Mouse (Mus musculus): ENCODE measurements around the gene Ankrd11. TPM values are rescaled to one million over a fixed set of nuclear protein-coding genes. Genes with fewer than 3 reads are reported as not detected.
A peak's percentile ranks its signal among the peaks of the same experiment; 100 is the strongest.

Gene Ankrd11
- polyA plus RNA-seq, 1 experiment: 56.4 TPM

- Histone ChIP-seq H3K36me3 (ENCODE audit: control insufficient read depth, insufficient read depth) (peaks cover 4% of the 10 kb centered on the region), H3K4me3 (no peak overlapping the region), H3K27me3 (ENCODE audit: control insufficient read depth, insufficient read depth, insufficient read length) (no peaks in the 10 kb centered on the region), H3ac (ENCODE audit: control insufficient read depth, insufficient read length) (no peak overlapping the region), H3K4me2 (ENCODE audit: low read depth) (peak overlapping the region; percentile 58), H3K79me2 (ENCODE audit: control insufficient read depth, insufficient read depth) (peaks cover 100% of the 10 kb centered on the region)
- no peak for TF ChIP-seq CEBPB (IDR thresholded peaks at IDR 0.05; ENCODE audit: insufficient read depth, poor library complexity, severe bottlenecking)
- TF ChIP-seq MAX (IDR thresholded peaks at IDR 0.05; ENCODE audit: low read depth): no peak
- no peak for TF ChIP-seq POLR2AphosphoS2 (IDR thresholded peaks at IDR 0.05; ENCODE audit: insufficient read length, low read depth)
- TF ChIP-seq USF1 (IDR thresholded peaks at IDR 0.05; ENCODE audit: low read depth): no peak
- no peak for TF ChIP-seq MYOG (IDR thresholded peaks at IDR 0.05; ENCODE audit: control insufficient read depth in 1 of 3, insufficient read depth in 1 of 3, insufficient read length in 2 of 3, low read depth in 2 of 3)
- TF ChIP-seq E2F4 (IDR thresholded peaks at IDR 0.05; ENCODE audit: insufficient read depth): no peak
- no peak for TF ChIP-seq MYOD1 (IDR thresholded peaks at IDR 0.05; ENCODE audit: control insufficient read depth in 1 of 3, insufficient read length in 2 of 3, low read depth in 2 of 3)
- TF ChIP-seq REST (IDR thresholded peaks at IDR 0.05; ENCODE audit: insufficient read depth, insufficient read length): no peak
- no peak for TF ChIP-seq TCF12 (IDR thresholded peaks at IDR 0.05; ENCODE audit: insufficient read depth, poor library complexity, severe bottlenecking)
- TF ChIP-seq TCF3 (IDR thresholded peaks at IDR 0.05; ENCODE audit: insufficient read length, low read depth): no peak
- no peak for TF ChIP-seq POLR2A (IDR thresholded peaks at IDR 0.05; ENCODE audit: insufficient read length, low read depth)
- TF ChIP-seq SRF (IDR thresholded peaks at IDR 0.05; ENCODE audit: control insufficient read depth, insufficient read length, low read depth): no peak
Measured at GRCm38 (mm10) chr8:123005805-123006204, 36.3 kb downstream of the Ankrd11 start.

- Histone ChIP-seq H3K4me3 (no peak overlapping the region), H3K27me3 (ENCODE audit: control insufficient read depth, insufficient read depth, insufficient read length) (no peaks in the 10 kb centered on the region), H3K79me2 (ENCODE audit: control insufficient read depth, insufficient read depth) (peaks cover 100% of the 10 kb centered on the region), H3K36me3 (ENCODE audit: control insufficient read depth, insufficient read depth) (peaks cover 4% of the 10 kb centered on the region), H3ac (ENCODE audit: control insufficient read depth, insufficient read length) (no peak overlapping the region), H3K4me2 (ENCODE audit: low read depth) (peak overlapping the region; percentile 58)
- no peak for TF ChIP-seq MAX (IDR thresholded peaks at IDR 0.05; ENCODE audit: low read depth)
- TF ChIP-seq TCF12 (IDR thresholded peaks at IDR 0.05; ENCODE audit: insufficient read depth, poor library complexity, severe bottlenecking): no peak
- no peak for TF ChIP-seq REST (IDR thresholded peaks at IDR 0.05; ENCODE audit: insufficient read depth, insufficient read length)
- TF ChIP-seq CEBPB (IDR thresholded peaks at IDR 0.05; ENCODE audit: insufficient read depth, poor library complexity, severe bottlenecking): no peak
- TF ChIP-seq POLR2AphosphoS2 (IDR thresholded peaks at IDR 0.05; ENCODE audit: insufficient read length, low read depth): no peak
- TF ChIP-seq SRF (IDR thresholded peaks at IDR 0.05; ENCODE audit: control insufficient read depth, insufficient read length, low read depth): no peak
- TF ChIP-seq MYOD1 (IDR thresholded peaks at IDR 0.05; ENCODE audit: control insufficient read depth in 1 of 3, insufficient read length in 2 of 3, low read depth in 2 of 3): no peak
Measured at GRCm38 (mm10) chr8:123005328-123005727, 36.7 kb downstream of the Ankrd11 start.

DNA sequence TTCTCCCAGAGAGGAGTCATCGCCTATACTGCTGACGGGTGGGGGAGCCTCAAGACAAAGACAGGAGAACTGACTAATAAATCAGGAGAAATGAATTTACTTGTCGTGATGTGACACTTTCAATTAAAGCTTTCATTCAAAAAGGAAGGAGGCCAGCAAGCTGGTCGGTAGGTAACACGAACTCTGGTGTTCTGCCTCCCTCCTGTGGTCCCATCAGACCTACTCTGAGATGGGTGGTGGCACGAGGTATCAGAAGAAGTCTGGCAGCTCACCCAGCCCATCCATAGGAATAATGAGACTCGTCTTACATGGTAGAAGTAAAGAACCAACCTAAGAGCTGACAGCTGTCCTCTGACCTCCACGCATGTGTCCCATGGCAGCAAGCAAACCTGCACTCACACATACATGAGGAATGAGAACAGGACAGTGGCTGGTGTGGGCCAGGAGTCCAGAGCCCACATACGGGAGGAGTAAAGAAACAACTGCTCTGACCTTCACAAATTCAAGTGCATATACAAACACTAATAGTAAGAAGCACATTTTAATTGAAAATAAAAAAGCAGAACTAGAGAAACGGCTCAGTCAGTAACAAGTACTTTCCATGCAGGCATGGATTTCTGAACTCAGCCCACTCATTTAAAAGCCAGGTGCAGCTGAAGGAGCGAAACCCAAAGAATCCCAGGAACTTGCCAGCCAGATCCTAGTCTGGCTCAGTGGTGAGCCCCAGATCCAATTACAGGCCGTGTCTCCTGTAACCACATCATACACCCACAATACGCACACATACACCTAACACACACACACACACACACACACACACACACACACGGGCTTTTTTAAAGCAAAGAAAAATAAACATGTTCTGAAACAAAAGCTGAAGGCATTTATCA lies 37.8 kb downstream of the Ankrd11 start:
- Histone ChIP-seq H3K4me3 (no peak overlapping the region), H3K79me2 (ENCODE audit: control insufficient read depth, insufficient read depth) (peaks cover 100% of the 10 kb centered on the region), H3K36me3 (ENCODE audit: control insufficient read depth, insufficient read depth) (peaks cover 4% of the 10 kb centered on the region), H3K27me3 (ENCODE audit: control insufficient read depth, insufficient read depth, insufficient read length) (no peaks in the 10 kb centered on the region), H3K4me2 (ENCODE audit: low read depth) (peak overlapping the region; percentile 58), H3ac (ENCODE audit: control insufficient read depth, insufficient read length) (no peak overlapping the region)
- TF ChIP-seq CEBPB (IDR thresholded peaks at IDR 0.05; ENCODE audit: insufficient read depth, poor library complexity, severe bottlenecking) (no peak), REST (IDR thresholded peaks at IDR 0.05; ENCODE audit: insufficient read depth, insufficient read length) (no peak), MYOD1 (IDR thresholded peaks at IDR 0.05; ENCODE audit: control insufficient read depth in 1 of 3, insufficient read length in 2 of 3, low read depth in 2 of 3) (peak in 2 of 3 experiments; percentile 24 to 31), MYOG (IDR thresholded peaks at IDR 0.05; ENCODE audit: control insufficient read depth in 1 of 3, insufficient read depth in 1 of 3, insufficient read length in 2 of 3, low read depth in 2 of 3) (peak in 1 of 3 experiments; percentile 37), MAX (IDR thresholded peaks at IDR 0.05; ENCODE audit: low read depth) (no peak), TCF12 (IDR thresholded peaks at IDR 0.05; ENCODE audit: insufficient read depth, poor library complexity, severe bottlenecking) (no peak), TCF3 (IDR thresholded peaks at IDR 0.05; ENCODE audit: insufficient read length, low read depth) (no peak)

DNA sequence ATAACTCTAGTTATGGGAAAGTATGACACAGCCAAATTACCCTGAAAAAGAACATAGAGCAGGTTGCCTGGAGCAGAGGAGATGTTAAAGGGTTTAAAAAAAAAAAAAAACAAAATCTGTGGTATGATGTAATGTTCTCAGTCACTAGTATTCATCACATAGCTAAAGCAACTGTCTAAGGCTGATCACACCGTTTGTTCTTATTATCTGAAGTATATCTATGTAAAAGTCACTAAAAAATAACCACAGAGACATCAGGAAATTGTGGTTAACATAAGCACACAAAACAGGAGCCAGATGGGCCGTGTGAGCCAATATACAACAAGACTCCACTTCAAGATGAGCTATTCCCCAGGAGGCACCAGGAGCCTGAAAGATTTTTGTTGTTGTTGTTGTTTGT lies 41.8 kb downstream of the Ankrd11 start:
- Histone ChIP-seq H3K79me2 (ENCODE audit: control insufficient read depth, insufficient read depth) (peaks cover 100% of the 10 kb centered on the region), H3K4me3 (no peak overlapping the region), H3ac (ENCODE audit: control insufficient read depth, insufficient read length) (no peak overlapping the region), H3K27me3 (ENCODE audit: control insufficient read depth, insufficient read depth, insufficient read length) (no peaks in the 10 kb centered on the region), H3K36me3 (ENCODE audit: control insufficient read depth, insufficient read depth) (no peaks in the 10 kb centered on the region), H3K4me2 (ENCODE audit: low read depth) (peak overlapping the region; percentile 52)
- TF ChIP-seq SRF (IDR thresholded peaks at IDR 0.05; ENCODE audit: control insufficient read depth, insufficient read length, low read depth) (no peak), POLR2A (IDR thresholded peaks at IDR 0.05; ENCODE audit: insufficient read length, low read depth) (no peak), E2F4 (IDR thresholded peaks at IDR 0.05; ENCODE audit: insufficient read depth) (no peak), TCF3 (IDR thresholded peaks at IDR 0.05; ENCODE audit: insufficient read length, low read depth) (no peak), MYOD1 (IDR thresholded peaks at IDR 0.05; ENCODE audit: control insufficient read depth in 1 of 3, insufficient read length in 2 of 3, low read depth in 2 of 3) (no peak), TCF12 (IDR thresholded peaks at IDR 0.05; ENCODE audit: insufficient read depth, poor library complexity, severe bottlenecking) (no peak), REST (IDR thresholded peaks at IDR 0.05; ENCODE audit: insufficient read depth, insufficient read length) (no peak), CEBPB (IDR thresholded peaks at IDR 0.05; ENCODE audit: insufficient read depth, poor library complexity, severe bottlenecking) (no peak), MAX (IDR thresholded peaks at IDR 0.05; ENCODE audit: low read depth) (no peak), USF1 (IDR thresholded peaks at IDR 0.05; ENCODE audit: low read depth) (no peak), POLR2AphosphoS2 (IDR thresholded peaks at IDR 0.05; ENCODE audit: insufficient read length, low read depth) (no peak), MYOG (IDR thresholded peaks at IDR 0.05; ENCODE audit: control insufficient read depth in 1 of 3, insufficient read depth in 1 of 3, insufficient read length in 2 of 3, low read depth in 2 of 3) (no peak)

Data from myocyte (in vitro differentiated cells).